Mouse (Mus musculus) thymus, adult 2 months (tissue): ENCODE results near the gene Qk.

ENCODE experiments used
- CTCF ChIP-seq: fragments of 200-500 bp; IDR thresholded peaks from 2 replicates; pipeline ENCODE4 v1.5.1; 2012; ENCODE audit warnings: mild to moderate bottlenecking, control low read depth, low read length, moderate library complexity, borderline replicate concordance; ENCODE audit not compliant: control insufficient read depth, poor library complexity, insufficient read depth; ENCODE audit errors: extremely low read depth
- POLR2A ChIP-seq: fragments of 200-500 bp; IDR thresholded peaks from 2 replicates; pipeline ENCODE4 v1.6.1; 2012; ENCODE audit warnings: mild to moderate bottlenecking, low read length, control low read depth, moderate library complexity; ENCODE audit not compliant: control insufficient read depth, poor library complexity, insufficient read depth; ENCODE audit errors: extremely low read depth

- TF ChIP-seq POLR2A (no peak), CTCF (no peak)
Observed at GRCm38 (mm10) chr17:10300968-10301795, 18.5 kb downstream of the Qk start.
